Mouse (Mus musculus): ENCODE measurements around the gene Cd247.

Cd247 gene

GRCm38 (mm10) chr1:165788511-165788910 is at the start of gene Cd247:
Gene Cd247 (plus strand): TSS chr1:165788681.
- CTCF ChIA-PET, result interaction anchor here (0.6 to 1.0 kb wide), 2 partner anchors 94 to 907 kb away, joined by 3 read pairs; no protein-coding TSS in a partner anchor

- CTCF ChIA-PET, result no interaction called here
Observed at GRCm38 (mm10) chr1:165738985-165739384, 49.5 kb upstream of the Cd247 start.

- CTCF ChIA-PET, result interaction anchor here (0.7 kb wide), 1 partner anchor 130 kb away, joined by 11 read pairs; no protein-coding TSS in a partner anchor
Observed at GRCm38 (mm10) chr1:165741989-165742388, 46.5 kb upstream of the Cd247 start.

GRCm38 (mm10) chr1:165748053-165748452 is 40.4 kb upstream of the Cd247 start:
- CTCF ChIA-PET, result no interaction called here

GRCm38 (mm10) chr1:165751142-165751541 is 37.3 kb upstream of the Cd247 start:
- CTCF ChIA-PET, result no interaction called here

GRCm38 (mm10) chr1:165751838-165752237 is 36.6 kb upstream of the Cd247 start:
- CTCF ChIA-PET, result no interaction called here

GRCm38 (mm10) chr1:165754205-165754604 is 34.3 kb upstream of the Cd247 start:
- CTCF ChIA-PET, result no interaction called here

GRCm38 (mm10) chr1:165755194-165755593 is 33.3 kb upstream of the Cd247 start:
- CTCF ChIA-PET, result no interaction called here

GRCm38 (mm10) chr1:165761522-165762305 is 26.8 kb upstream of the Cd247 start:
- CTCF ChIA-PET, result interaction anchor here (0.7 kb wide), 1 partner anchor 1303 kb away, joined by 3 read pairs; the partner anchor contains the start of gene Atp1b1

GRCm38 (mm10) chr1:165762498-165762897 is 26.0 kb upstream of the Cd247 start:
- CTCF ChIA-PET, result interaction anchor here (0.7 kb wide), 1 partner anchor 18 kb away, joined by 3 read pairs; no protein-coding TSS in a partner anchor

GRCm38 (mm10) chr1:165762914-165763634 is 25.4 kb upstream of the Cd247 start:
- CTCF ChIA-PET, result interaction anchor here (0.7 kb wide), 1 partner anchor 17 kb away, joined by 3 read pairs; no protein-coding TSS in a partner anchor

GRCm38 (mm10) chr1:165763635-165764372 is 24.7 kb upstream of the Cd247 start, which contains the start of gene Creg1:
Gene Creg1 (plus strand): TSS chr1:165763746.
- CTCF ChIA-PET, result no interaction called here

- CTCF ChIA-PET, result no interaction called here
Observed at GRCm38 (mm10) chr1:165764571-165764970, 23.9 kb upstream of the Cd247 start.

GRCm38 (mm10) chr1:165765041-165765440 is 23.4 kb upstream of the Cd247 start:
- CTCF ChIA-PET, result interaction anchor here (0.7 kb wide), 1 partner anchor 86 kb away, joined by 3 read pairs; no protein-coding TSS in a partner anchor

GRCm38 (mm10) chr1:165765651-165766294 is 22.7 kb upstream of the Cd247 start:
- CTCF ChIA-PET, result no interaction called here

- CTCF ChIA-PET, result no interaction called here
Observed at GRCm38 (mm10) chr1:165766295-165766890, 22.1 kb upstream of the Cd247 start.

GRCm38 (mm10) chr1:165768894-165769512 is 19.5 kb upstream of the Cd247 start:
- CTCF ChIA-PET, result interaction anchor here (0.7 kb wide), 1 partner anchor 96 kb away, joined by 6 read pairs; no protein-coding TSS in a partner anchor

GRCm38 (mm10) chr1:165770181-165770759 is 18.2 kb upstream of the Cd247 start:
- CTCF ChIA-PET, result no interaction called here

- CTCF ChIA-PET, result interaction anchor here (0.7 kb wide), 1 partner anchor 9 kb away, joined by 3 read pairs; no protein-coding TSS in a partner anchor
Observed at GRCm38 (mm10) chr1:165771491-165771897, 17.0 kb upstream of the Cd247 start.

- CTCF ChIA-PET, result interaction anchor here (0.7 kb wide), 1 partner anchor 9 kb away, joined by 3 read pairs; no protein-coding TSS in a partner anchor
Observed at GRCm38 (mm10) chr1:165771998-165772397, 16.5 kb upstream of the Cd247 start.

Measured in spleen, embryonic (tissue).